9 mouse cellular contexts compared by ENCODE assay signal in the genomic region with DNA sequence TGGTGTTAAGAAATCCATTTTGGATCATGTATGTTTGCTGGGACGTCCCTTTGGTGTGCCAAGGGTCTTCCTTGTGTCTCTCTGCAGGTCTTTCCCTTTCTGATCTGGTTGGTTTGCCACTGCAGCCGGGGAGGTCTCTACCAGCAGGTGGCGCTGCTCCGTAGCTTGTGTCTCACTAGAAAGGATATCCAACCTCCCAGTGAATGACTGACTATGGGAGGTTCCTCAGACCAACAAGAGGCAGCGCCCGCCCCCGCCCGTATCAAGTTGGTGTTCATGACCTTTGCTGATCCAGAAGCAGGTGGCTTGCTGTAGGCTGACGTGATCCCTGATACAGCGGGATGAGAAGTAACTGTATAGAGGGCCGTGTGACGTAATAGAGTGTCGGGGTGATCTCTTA. TPM values are rescaled to one million over a fixed set of nuclear protein-coding genes. Genes with fewer than 3 reads are reported as not detected.
DNase-seq lines count a peak whose midpoint lies in the region; ATAC-seq and TF ChIP-seq lines count a peak whose summit lies in the region.
"Had no signal": no experiment of that assay in that cellular context is flagged by ENCODE, and none has a peak within 500 bp of the region (broad histone marks: within the 10 kb centered on the region; RNA-seq: fewer than 3 reads in every experiment).

No protein-coding gene starts in this region.

- peaks cover 0 to 8% of the 10 kb centered on the region in 2 experiments; a peak in 1 of 4 replicates for H3K4me1 ChIP-seq in CH12.LX (ENCODE audit: control insufficient read depth in 1 of 2, insufficient read depth in 2 of 2)
- H3K4me1 ChIP-seq in bone marrow macrophage, adult 2 months (ENCODE audit: control insufficient read depth, insufficient read depth, low read length): no peaks in the 10 kb centered on the region
- no peaks in the 10 kb centered on the region for H3K4me1 ChIP-seq in embryonic facial prominence, embryonic 15.5 days

- TF ChIP-seq RAD21 in CH12.LX (IDR thresholded peaks at IDR 0.05; ENCODE audit: low read depth, low read length): peak; percentile 80

- H3K27me3 ChIP-seq in CH12.LX (replicated peaks): peaks cover 8% of the 10 kb centered on the region
- no peaks in the 10 kb centered on the region for H3K27me3 ChIP-seq in embryonic facial prominence, embryonic 15.5 days

- dilution Hi-C loops in CH12.LX (cut with MboI; ENCODE audit: extremely low pct_ligation_motif_present, extremely low pct_unique_long_range_greater_than_20kb, low sequenced_read_pairs): no loop called here

- peak overlapping the region; percentile 65 for H3K4me2 ChIP-seq in CH12.LX (ENCODE audit: insufficient read depth, low read depth, poor library complexity, severe bottlenecking)
- no peak overlapping the region for H3K4me2 ChIP-seq in embryonic facial prominence, embryonic 15.5 days (replicated peaks)

- intact Hi-C loops in heart, postnatal 10 days (cut with DNase I): loop anchor here (2.0 to 5.0 kb wide), 2 partner anchors 348 to 472 kb away; no protein-coding TSS in a partner anchor

- no peak overlapping the region for H3K9ac ChIP-seq in CH12.LX (ENCODE audit: insufficient read depth, low read depth)
- no peak overlapping the region for H3K9ac ChIP-seq in embryonic facial prominence, embryonic 15.5 days

- TF ChIP-seq POLR2A in CH12.LX (IDR thresholded peaks at IDR 0.05; ENCODE audit: low read depth, low read length): no peak
- TF ChIP-seq POLR2A in bone marrow macrophage, adult 2 months (IDR thresholded peaks at IDR 0.05; ENCODE audit: borderline replicate concordance, low read depth, low read length): no peak

- DNase-seq in CH12.LX (ENCODE audit: extremely low read depth): peak; percentile 82
- peak; percentile 65 to 82 for DNase-seq in heart, postnatal 10 days
- peak; percentile 88 to 90 for DNase-seq in kidney, postnatal 4 days
- DNase-seq in lung, adult 18-20 months: peak; percentile 53 to 56
- DNase-seq in ovary, postnatal 36 days (ENCODE audit: low spot score): peak; percentile 70
- peak; percentile 42 for DNase-seq in thymus, postnatal 36 days

- TF ChIP-seq CTCF in CH12.LX (conservative IDR thresholded peaks at IDR 0.05 in 1 of 2, IDR thresholded peaks at IDR 0.05 in 1 of 2; ENCODE audit: low read depth in 2 of 2, low read length in 2 of 2): peak; percentile 66 to 88
- TF ChIP-seq CTCF in bone marrow macrophage, adult 2 months (IDR thresholded peaks at IDR 0.05; ENCODE audit: low read depth, low read length): peak; percentile 76

- in situ Hi-C loops in CH12.LX (cut with MboI; ENCODE audit: low pct_ligation_motif_present, low pct_unique_long_range_greater_than_20kb, low sequenced_read_pairs): loop anchor here (5.0 kb wide), 1 partner anchor 352 kb away; no protein-coding TSS in a partner anchor

- H3K9me3 ChIP-seq in CH12.LX (replicated peaks; ENCODE audit: low read length): no peaks in the 10 kb centered on the region
- H3K9me3 ChIP-seq in embryonic facial prominence, embryonic 15.5 days (replicated peaks): no peaks in the 10 kb centered on the region

- H3K36me3 ChIP-seq in CH12.LX (replicated peaks in 1 of 2; ENCODE audit: control insufficient read depth in 1 of 2, insufficient read depth in 1 of 2, low read length in 1 of 2): no peaks in the 10 kb centered on the region
- no peaks in the 10 kb centered on the region for H3K36me3 ChIP-seq in embryonic facial prominence, embryonic 15.5 days

- H3K4me3 ChIP-seq in CH12.LX (replicated peaks in 1 of 3; ENCODE audit: low read depth in 2 of 3, low read length in 2 of 3, poor library complexity in 1 of 3): no peak overlapping the region
- H3K4me3 ChIP-seq in bone marrow macrophage, adult 2 months (ENCODE audit: insufficient read depth, low read length): no peak overlapping the region
- H3K4me3 ChIP-seq in embryonic facial prominence, embryonic 15.5 days (replicated peaks): no peak overlapping the region

- ATAC-seq in embryonic facial prominence, embryonic 15.5 days (ENCODE audit: insufficient number of reproducible peaks, low FRiP score, low TSS enrichment, low read depth): 0 out of 2 replicates have a peak, but pooled peaks have one; percentile 29

- no peak overlapping the region for H3K27ac ChIP-seq in CH12.LX (ENCODE audit: insufficient read depth, low read depth)
- H3K27ac ChIP-seq in bone marrow macrophage, adult 2 months (ENCODE audit: insufficient read depth, low read depth, low read length): no peak overlapping the region
- H3K27ac ChIP-seq in embryonic facial prominence, embryonic 15.5 days (replicated peaks): no peak overlapping the region

- H3K79me2 ChIP-seq in CH12.LX (replicated peaks; ENCODE audit: control insufficient read depth, extremely low read depth, insufficient read depth, poor library complexity, severe bottlenecking): no peaks in the 10 kb centered on the region

- TF ChIP-seq EP300 in CH12.LX (IDR thresholded peaks at IDR 0.05; ENCODE audit: low read length): no peak

- WGBS in embryonic facial prominence, embryonic 15.5 days: 24% methylated on average over 13 of the region's 13 CpGs

TF ChIP-seq in CH12.LX, 34 proteins besides CTCF, POLR2A, EP300 and RAD21:
- TF ChIP-seq IRF4 (IDR thresholded peaks at IDR 0.05; ENCODE audit: low read depth, low read length) (0 out of 2 replicates have a peak, but pooled peaks have one; percentile 14), ZC3H11A (IDR thresholded peaks at IDR 0.05; ENCODE audit: low read depth, low read length) (peak; percentile 27), SMC3 (IDR thresholded peaks at IDR 0.05; ENCODE audit: low read depth, low read length) (peak; percentile 89), ZMIZ1 (IDR thresholded peaks at IDR 0.05; ENCODE audit: low read depth, low read length) (no peak)

RNA-seq across cellular contexts. Expression of gene Gm17720, which starts 28.0 kb away (rescaled TPM):
- total RNA-seq in CH12.LX (2012; rRNA removed) (not detected in 2 replicates), CH12.LX (2014; rRNA removed) (not detected in 2 replicates)
- polyA plus RNA-seq in CH12.LX (2012; ENCODE audit: insufficient read length, low read depth): not detected in 2 replicates
- not detected in 2 replicates for polyA plus RNA-seq in bone marrow macrophage, adult 2 months (2012; ENCODE audit: insufficient read depth, insufficient read length, missing spikeins)
- not detected in 2 replicates for polyA plus RNA-seq in embryonic facial prominence, embryonic 15.5 days (2015; fragmentation: Nextera tagmentation; extraction: Ambion mirVana)
- total RNA-seq in heart, postnatal 10 days (2021): not detected
- polyA plus RNA-seq: gonadal fat pad, adult 2 months had no signal

RNA-seq across cellular contexts. Expression of gene Gm21964, which starts 29.5 kb away (rescaled TPM):
- total RNA-seq in CH12.LX (2012; rRNA removed) (not detected in 2 replicates), CH12.LX (2014; rRNA removed) (not detected in 2 replicates)
- not detected in 2 replicates for polyA plus RNA-seq in CH12.LX (2012; ENCODE audit: insufficient read length, low read depth)
- not detected in 2 replicates for polyA plus RNA-seq in bone marrow macrophage, adult 2 months (2012; ENCODE audit: insufficient read depth, insufficient read length, missing spikeins)
- polyA plus RNA-seq in embryonic facial prominence, embryonic 15.5 days (2015; fragmentation: Nextera tagmentation; extraction: Ambion mirVana): not detected in 2 replicates
- total RNA-seq in heart, postnatal 10 days (2021): not detected
- polyA plus RNA-seq: gonadal fat pad, adult 2 months had no signal

RNA-seq across cellular contexts. Expression of gene Calb2, which starts 37.5 kb away (rescaled TPM):
- total RNA-seq in CH12.LX (2012; rRNA removed): not detected in 2 replicates
- total RNA-seq in CH12.LX (2014; rRNA removed): not detected in 2 replicates
- polyA plus RNA-seq in CH12.LX (2012; ENCODE audit: insufficient read length, low read depth): not detected in 2 replicates
- polyA plus RNA-seq in bone marrow macrophage, adult 2 months (2012; ENCODE audit: insufficient read depth, insufficient read length, missing spikeins): not detected in 2 replicates
- 24.6 and 37.7 TPM in 2 replicates for polyA plus RNA-seq in embryonic facial prominence, embryonic 15.5 days (2015; fragmentation: Nextera tagmentation; extraction: Ambion mirVana)
- under 1 TPM in 1 of 2 experiments, not detected in 1; 0.17 TPM for total RNA-seq in heart, postnatal 10 days (2021)
- polyA plus RNA-seq: gonadal fat pad, adult 2 months had no signal

RNA-seq across cellular contexts. Expression of gene Zfp612, which starts 51.0 kb away (rescaled TPM):
- total RNA-seq in CH12.LX (2012; rRNA removed) (1.3 and 2.0 TPM in 2 replicates), CH12.LX (2014; rRNA removed) (0.04 and 0.08 TPM in 2 replicates)
- 0.13 TPM in 1 of 2 replicates, not detected in the other for polyA plus RNA-seq in CH12.LX (2012; ENCODE audit: insufficient read length, low read depth)
- not detected in 2 replicates for polyA plus RNA-seq in bone marrow macrophage, adult 2 months (2012; ENCODE audit: insufficient read depth, insufficient read length, missing spikeins)
- 8.3 and 8.8 TPM in 2 replicates for polyA plus RNA-seq in embryonic facial prominence, embryonic 15.5 days (2015; fragmentation: Nextera tagmentation; extraction: Ambion mirVana)
- 1 to 10 TPM; 6.2 to 7.2 TPM for total RNA-seq in heart, postnatal 10 days (2021)

Comparison
In these comparisons a context has a peak if more than half of its experiments do, and no peak if none do; other contexts are left out.
1. RNA of gene Calb2, which starts 37.5 kb away (polyA plus RNA-seq): 24.6 to 37.7 TPM in embryonic facial prominence, embryonic 15.5 days; not detected in CH12.LX and not detected in bone marrow macrophage, adult 2 months; every median in the first group is over 10 times any median in the second.
2. Peak in every context shown above with its lines, with median percentiles within 50 percentile points of each other: DNase-seq.